Mouse (Mus musculus): ENCODE data around the gene Scg5. TPM values are rescaled to one million over a fixed set of nuclear protein-coding genes. Genes with fewer than 3 reads are reported as not detected.

The Scg5 gene
- total RNA-seq, 2 experiments from 2014 or later, result 8.4 TPM; not detected in 1

GRCm38 (mm10) chr2:113807640-113808039 is 21.3 kb downstream of the Scg5 start:
- no peak for ATAC-seq (replicated peaks; ENCODE audit: low FRiP score, poor library complexity, severe bottlenecking)

DNA sequence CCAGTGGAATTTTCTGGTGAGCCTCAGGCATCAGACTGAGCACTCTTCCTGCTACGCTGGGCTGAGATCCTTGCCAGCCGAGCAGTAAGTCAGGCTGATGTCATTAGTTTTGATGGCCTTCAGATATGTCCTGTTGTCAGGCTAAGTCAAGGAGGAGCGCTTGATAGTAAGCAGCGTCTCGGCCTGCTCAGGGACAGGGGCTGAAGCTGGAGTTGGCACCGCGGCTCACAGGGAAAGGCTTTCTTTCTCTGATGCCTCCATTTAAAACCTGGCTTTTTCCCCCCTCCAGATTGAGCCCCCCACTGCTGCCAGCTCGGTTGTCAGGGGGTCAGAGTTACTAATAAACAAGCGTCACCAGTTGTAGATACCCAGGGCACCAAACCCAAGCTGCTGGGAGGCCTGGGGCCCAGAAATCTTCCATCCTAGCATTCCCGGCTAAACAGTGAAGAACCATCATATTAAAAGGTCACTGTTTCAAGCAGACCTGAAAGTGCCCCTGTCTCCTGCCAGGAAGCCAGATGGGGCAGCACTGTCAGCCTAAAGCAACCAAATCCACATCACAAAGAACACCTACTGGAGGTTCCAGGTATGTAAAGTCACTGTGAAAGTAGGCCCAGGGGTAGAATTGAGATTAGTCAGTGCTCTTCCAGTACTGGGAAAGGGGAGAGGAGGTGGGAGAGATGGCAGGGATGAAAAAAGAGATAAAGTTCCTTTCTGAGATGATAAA is 21.9 kb downstream of the Scg5 start:
- no peak for ATAC-seq (replicated peaks; ENCODE audit: low FRiP score, poor library complexity, severe bottlenecking)

DNA sequence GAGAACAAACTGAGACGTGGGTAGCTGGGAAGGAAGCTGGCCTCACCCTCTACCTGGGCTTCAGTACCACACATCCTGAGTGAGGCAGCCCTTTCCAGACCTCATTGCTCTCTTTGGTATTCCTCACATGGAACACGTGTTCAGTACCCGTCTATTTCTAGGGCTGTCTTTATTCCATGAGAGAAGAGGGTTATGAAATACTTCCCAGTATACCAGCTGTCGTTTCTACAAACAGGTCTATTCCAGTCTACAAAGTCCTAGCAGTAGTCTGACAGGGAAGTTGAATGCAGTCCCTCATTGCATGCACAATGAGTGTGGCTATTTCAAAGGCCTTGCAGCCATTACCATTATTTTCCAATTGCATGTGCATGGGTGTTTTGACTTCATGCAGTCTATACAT is 23.2 kb downstream of the Scg5 start:
- no peak for ATAC-seq (replicated peaks; ENCODE audit: low FRiP score, poor library complexity, severe bottlenecking)

DNA sequence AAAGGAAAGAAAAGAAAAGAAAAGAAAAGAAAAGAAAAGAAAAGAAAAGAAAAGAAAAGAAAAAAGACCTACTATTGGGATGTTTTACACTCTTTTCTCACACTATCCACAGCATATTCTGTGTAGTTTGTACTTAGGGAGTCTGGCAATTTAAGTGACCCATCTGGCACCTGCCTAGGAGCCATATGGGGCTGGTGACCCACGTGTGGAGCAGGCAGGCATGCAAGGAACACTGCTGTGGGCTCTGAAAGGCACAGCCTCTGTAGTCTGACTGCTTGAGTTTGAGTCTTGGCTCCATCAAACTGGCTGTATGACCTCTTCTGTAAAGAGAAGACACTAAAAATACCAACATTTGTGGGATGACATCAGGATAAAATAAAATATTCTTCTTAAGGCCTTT is 25.2 kb downstream of the Scg5 start:
- no peak for ATAC-seq (replicated peaks; ENCODE audit: low FRiP score, poor library complexity, severe bottlenecking)

DNA sequence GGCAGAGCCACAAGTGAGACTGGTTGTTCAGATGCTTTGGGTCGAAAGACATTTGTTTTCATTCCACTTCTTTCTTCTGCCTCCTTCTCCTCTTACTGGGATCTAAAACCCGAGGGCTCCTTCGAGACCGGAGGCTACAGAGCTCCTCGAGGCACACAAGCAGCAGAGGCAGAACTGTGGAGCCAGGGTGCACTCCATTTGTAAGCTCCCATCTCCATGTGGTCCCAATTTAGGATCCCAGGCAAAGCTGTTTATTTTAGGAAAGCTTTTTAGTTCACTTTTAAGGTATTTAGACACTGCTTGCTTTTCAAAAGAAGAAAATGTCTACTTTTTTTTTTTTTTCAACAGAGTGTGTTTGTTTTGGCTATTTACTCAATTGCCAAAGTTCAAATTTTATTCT is 28.1 kb downstream of the Scg5 start:
- ATAC-seq (replicated peaks; ENCODE audit: low FRiP score, poor library complexity, severe bottlenecking), result no peak

- ATAC-seq (replicated peaks; ENCODE audit: low FRiP score, poor library complexity, severe bottlenecking), result no peak
Observed at GRCm38 (mm10) chr2:113798605-113799004, 30.3 kb downstream of the Scg5 start.

DNA sequence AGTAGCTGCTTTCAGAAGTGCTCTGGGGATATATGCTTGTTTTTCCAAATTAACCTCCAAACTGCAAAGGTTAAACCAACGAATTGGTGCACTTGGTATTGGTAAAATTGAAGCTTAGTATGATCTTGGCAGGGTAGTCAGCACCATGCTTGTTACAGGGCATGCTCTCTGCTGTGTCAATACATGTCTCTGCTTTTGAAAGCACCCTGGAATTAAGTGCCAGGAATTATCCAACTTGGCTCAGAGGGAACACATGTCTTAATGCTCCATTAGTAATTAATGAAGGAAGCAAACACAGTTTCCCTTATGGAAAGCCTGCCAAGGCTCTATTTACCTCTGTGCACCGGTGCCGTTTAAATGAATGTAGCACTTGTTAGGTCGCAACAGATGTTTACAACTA is 33.7 kb downstream of the Scg5 start:
- no peak for ATAC-seq (replicated peaks; ENCODE audit: low FRiP score, poor library complexity, severe bottlenecking)

DNA sequence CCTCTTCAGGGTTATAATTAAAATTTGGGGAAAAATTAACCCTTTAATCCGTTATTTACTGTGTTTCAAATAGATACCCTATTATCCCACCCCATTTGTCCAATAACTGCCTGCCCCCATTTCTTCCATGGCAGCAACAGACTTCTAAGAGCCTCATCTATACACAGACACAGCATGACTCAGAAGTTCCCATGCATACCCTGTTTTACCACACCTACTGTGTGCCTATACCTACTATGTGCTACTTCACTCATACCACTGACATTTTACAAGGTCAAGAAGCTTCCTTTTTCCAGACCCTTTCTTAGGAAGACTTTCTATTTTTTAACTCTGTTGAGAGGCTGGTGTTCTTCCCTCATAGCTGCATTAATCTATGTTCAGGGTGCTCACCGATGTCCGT is 35.4 kb downstream of the Scg5 start:
- ATAC-seq (replicated peaks; ENCODE audit: low FRiP score, poor library complexity, severe bottlenecking), result no peak

DNA sequence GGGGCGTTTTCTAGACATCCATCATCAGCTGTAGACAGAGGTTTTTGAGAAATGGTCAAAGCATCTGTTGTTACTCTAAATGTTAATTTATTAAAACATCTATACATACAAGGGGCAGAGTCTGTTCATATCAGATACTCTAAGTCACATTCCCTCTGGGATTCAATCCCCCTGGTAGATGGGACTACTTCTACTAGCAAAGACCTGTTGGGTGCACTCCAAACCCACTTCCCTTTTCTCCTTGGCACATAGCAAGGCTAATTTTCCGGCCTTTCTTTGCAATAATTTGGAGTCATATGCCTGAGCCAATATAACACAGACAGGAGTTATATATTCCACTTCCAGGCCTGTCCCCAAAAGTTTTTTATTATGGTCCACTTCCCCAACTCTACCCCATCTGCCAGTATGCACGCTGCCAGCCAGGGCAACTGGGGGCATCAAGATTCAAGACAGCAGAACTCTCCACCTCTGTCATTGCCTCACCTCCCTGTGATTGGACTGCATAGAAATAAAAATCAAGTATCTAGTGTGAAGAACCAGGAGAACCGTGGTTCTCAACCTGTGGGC is 40.0 kb downstream of the Scg5 start:
- ATAC-seq (replicated peaks; ENCODE audit: low FRiP score, poor library complexity, severe bottlenecking), result no peak

GRCm38 (mm10) chr2:113787882-113788281 is 41.0 kb downstream of the Scg5 start:
- ATAC-seq (replicated peaks; ENCODE audit: low FRiP score, poor library complexity, severe bottlenecking), result no peak

- no peak for ATAC-seq (replicated peaks; ENCODE audit: low FRiP score, poor library complexity, severe bottlenecking)
Observed at GRCm38 (mm10) chr2:113784851-113785250, 44.1 kb downstream of the Scg5 start.

DNA sequence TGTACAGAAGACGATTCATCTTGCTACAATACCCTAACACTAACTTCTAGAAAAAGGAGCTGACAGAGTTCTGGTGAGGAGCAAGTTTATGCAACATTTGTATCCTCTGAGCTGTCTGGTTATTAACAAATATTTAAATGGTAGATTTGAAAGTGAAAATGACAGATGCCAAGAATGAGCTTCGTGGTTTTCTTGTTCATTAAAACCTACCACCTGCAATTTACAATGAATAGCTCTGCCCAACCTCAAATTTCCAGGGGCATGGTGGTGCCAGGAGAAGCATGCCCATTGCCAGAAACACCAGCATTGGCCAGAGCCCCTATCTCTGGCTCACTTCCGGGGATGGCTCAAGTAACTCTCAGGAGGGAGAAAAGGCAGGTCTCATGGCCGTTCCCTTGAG is 47.4 kb downstream of the Scg5 start:
- no peak for ATAC-seq (replicated peaks; ENCODE audit: low FRiP score, poor library complexity, severe bottlenecking)

DNA sequence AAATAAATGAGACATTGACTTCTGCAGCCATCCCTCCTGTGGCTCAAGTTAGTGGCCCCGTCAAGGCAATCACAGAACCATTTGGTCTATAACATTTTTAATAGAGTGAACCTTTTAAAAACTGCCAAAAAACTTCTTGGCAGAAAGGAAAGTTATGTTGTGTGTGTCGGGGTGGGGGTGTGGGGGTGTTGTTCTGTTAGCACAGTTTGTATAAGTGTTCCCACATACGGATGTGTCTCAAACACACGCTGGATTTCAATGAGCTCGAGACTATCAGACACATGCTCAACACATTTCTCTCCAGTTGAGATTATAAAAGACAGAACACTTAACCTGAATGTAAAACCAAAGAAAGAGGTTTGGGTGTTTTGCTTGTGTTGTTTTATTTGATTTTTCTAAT is 47.8 kb downstream of the Scg5 start:
- ATAC-seq (replicated peaks; ENCODE audit: low FRiP score, poor library complexity, severe bottlenecking), result no peak

DNA sequence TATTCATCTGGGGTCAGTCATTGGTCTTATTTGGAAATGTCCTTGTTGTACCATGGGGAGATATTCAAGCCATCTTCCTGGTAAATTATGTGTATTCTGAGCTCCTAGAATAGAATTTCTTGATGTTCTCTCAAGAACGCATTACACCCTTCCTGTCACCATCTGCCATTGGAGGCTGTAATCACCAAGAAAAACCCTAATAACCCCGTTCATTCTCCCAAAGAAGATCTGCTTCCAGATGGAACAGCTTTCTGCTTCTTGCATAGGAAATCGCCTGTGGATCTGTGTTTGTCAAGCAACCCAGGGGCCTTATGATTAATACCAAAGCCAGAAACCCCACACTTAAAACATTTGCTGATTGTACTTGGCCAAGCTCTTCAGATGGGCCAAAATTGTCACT is 49.6 kb downstream of the Scg5 start:
- ATAC-seq (replicated peaks; ENCODE audit: low FRiP score, poor library complexity, severe bottlenecking), result no peak

- ATAC-seq (replicated peaks; ENCODE audit: low FRiP score, poor library complexity, severe bottlenecking), result no peak
Observed at GRCm38 (mm10) chr2:113778036-113778435, 50.9 kb downstream of the Scg5 start.

GRCm38 (mm10) chr2:113776297-113776696 is 52.6 kb downstream of the Scg5 start:
- no peak for ATAC-seq (replicated peaks; ENCODE audit: low FRiP score, poor library complexity, severe bottlenecking)

DNA sequence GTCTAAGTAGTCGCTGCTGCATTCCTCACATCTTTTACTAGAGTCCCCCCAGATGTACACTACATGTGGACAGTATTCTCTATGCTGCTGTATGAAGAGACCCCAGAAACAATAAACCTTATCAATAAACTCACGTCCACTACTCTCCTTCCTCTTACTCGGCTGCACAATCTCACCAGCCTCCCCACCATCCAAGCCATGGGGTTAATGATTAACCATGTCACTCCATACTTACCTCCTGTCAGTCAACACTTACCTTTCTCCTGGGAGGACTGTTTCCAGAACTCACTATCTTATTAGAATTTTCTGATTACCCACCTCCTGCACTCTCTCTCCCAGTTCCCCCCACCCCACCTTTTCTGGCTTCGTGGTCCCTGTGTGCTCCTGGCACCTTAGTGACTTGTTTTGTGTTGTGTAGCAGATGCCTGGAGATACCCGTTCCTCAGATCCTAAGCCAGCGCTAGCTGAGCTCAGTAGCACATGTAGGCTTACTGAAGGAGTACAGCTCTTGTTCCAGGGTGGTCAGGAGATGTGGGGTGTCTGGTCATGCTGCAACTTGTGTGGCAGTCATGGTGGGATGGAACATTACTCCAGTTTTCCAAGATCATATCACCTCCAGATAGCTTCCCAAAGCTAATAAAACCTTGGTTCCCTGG is 54.6 kb downstream of the Scg5 start:
- no peak for ATAC-seq (replicated peaks; ENCODE audit: low FRiP score, poor library complexity, severe bottlenecking)

- ATAC-seq (replicated peaks; ENCODE audit: low FRiP score, poor library complexity, severe bottlenecking), result no peak
Observed at GRCm38 (mm10) chr2:113768541-113769303, 60.2 kb downstream of the Scg5 start.

DNA sequence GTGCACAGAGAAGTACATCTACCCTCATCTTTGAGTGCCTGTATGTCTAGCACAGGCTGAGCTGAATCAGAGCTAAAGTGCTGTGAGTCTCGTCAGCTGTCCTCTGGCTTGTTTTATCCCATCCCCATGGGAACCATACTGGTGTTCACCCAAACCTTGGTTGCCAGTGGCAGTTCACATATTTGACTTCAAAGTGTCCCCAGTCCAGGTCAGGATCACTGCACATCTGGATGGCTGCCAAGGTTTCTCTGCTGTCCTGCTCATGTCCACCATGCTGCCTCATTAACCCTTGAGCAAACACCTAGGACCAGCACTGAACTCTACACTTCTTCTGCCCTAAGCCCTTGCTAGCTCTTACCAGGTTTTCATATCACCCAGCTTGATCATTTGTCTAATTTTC is 63.0 kb downstream of the Scg5 start:
- ATAC-seq (replicated peaks; ENCODE audit: low FRiP score, poor library complexity, severe bottlenecking), result no peak

GRCm38 (mm10) chr2:113764968-113765367 is 64.0 kb downstream of the Scg5 start:
- ATAC-seq (replicated peaks; ENCODE audit: low FRiP score, poor library complexity, severe bottlenecking), result no peak

All from erythroid progenitor cell, adult 5-6 weeks (primary cell).